Mouse (Mus musculus) gastrocnemius, postnatal 10 days (tissue): Measurements from ENCODE around the gene Cs. TPM values are rescaled to one million over a fixed set of nuclear protein-coding genes. Genes with fewer than 3 reads are reported as not detected.

Source experiments
- DNase-seq: peaks from one replicate; pipeline ENCODE4 v3.0.0; 2021; ENCODE audit warnings: mixed read lengths
- microRNA-seq, 2 experiments: library from miRNA; unstranded; fragments of <30 nt; microRNA quantifications; one replicate each; pipeline ENCODE4 v1.2.0; 2021
- total RNA-seq, 2 experiments: library from RNA; stranded (reverse); gene quantifications; 2 replicates each; pipeline ENCODE4 v1.2.3; 2021

Gene Cs
- total RNA-seq, 2 experiments from 2014 or later = 483 to 549 TPM

- no peak for DNase-seq
Observed at GRCm38 (mm10) chr10:128408591-128409535, 71.3 kb downstream of the Cs start.

- DNase-seq = peak; percentile 97
Observed at GRCm38 (mm10) chr10:128409692-128410559, 72.4 kb downstream of the Cs start.

GRCm38 (mm10) chr10:128410560-128410845 is 73.0 kb downstream of the Cs start:
- no peak for DNase-seq

DNA sequence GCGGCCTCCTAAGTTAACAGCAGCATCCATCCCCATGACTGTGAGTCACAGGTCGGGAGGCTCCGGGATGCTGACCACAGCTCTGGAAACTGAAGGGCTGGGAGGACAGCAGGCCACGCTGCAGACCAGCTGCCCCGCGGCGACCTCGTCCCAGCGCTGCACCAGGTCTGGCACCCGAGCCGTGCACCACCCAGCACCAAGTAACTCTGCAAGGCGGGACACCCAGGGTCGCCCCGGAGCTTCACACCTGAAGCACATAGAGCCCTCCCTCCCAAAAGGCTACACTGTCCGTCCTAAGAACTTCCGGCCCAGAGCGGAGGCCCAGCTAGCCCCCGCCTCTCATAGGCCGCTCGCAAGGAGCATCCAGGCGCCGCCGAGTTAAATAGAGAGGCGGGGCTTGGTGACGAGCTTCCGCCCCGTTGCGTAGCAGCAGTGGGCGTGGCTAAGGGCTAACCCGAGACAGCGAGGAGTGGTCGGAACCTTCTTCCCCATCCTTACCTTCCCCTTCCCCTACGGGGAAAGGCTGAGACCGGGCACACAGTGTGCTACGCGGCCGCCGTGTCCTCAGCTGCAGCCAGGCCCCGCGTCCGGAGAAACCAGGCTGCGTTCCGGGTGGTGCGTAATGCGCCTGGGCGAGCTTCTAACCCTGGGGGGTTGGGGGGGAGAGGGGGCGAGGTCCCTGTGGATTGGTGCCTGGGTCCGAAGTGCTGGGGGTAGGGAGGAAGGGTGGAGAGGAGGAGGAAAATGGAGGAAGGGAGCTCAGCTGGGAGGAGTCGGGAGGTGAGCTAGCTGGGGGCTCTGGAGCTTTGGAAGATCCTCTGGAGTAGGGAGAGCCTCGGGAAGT is 73.9 kb downstream of the Cs start, which contains the start of the genes Nabp2 and Rnf41:
Nabp2 (minus strand) TSS at position 282 of the 844 bp plus-strand sequence.
Rnf41 (plus strand) TSS at position 447 of the 844 bp plus-strand sequence.
- DNase-seq = peak; percentile 95

DNA sequence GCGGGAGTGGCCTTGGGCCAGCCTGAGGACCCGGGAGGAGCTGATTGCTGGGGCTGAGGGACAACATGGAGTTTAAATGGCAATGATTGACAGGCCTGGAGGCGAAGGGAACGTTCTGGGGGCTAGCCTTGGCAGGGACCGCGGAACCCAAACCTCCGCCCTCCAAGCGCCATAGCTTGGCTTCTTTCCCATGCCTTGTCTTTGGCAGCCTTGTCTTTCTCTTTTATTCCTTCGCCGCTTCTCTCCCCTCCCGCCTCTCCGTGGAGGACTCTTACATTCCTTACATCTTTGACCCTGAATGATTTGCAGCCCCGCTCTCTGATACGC is 74.5 kb downstream of the Cs start:
- no peak for DNase-seq

Small RNA genes lying within 50 kb of the gene (microRNA-seq; reads per million reads assigned to microRNA genes)
- gene Gm25361 (0 reads per million in 2 experiments), gene Gm26308 (0 reads per million in 2 experiments), gene Mir6914 (0 to 0.95 reads per million in 2 experiments), gene Mir6915 (0.75 to 0.95 reads per million in 2 experiments)

Other genes with a start within 250 kb of the Cs start
- 10 to 100 TPM; 16.1 to 22.7 TPM for gene Baz2a, start 246.2 kb upstream of the Cs start, total RNA-seq
- 10 to 100 TPM; 64.2 to 65.3 TPM for gene Rbms2, start 157.4 kb upstream of the Cs start, total RNA-seq
- gene Gls2, start 143.3 kb upstream of the Cs start, total RNA-seq = 1 to 10 TPM; 1.1 to 1.4 TPM
- gene Spryd4, start 125.9 kb upstream of the Cs start, total RNA-seq = 10 to 100 TPM; 36.9 to 37.7 TPM
- gene Mip, start 111.9 kb upstream of the Cs start, total RNA-seq = not detected
- gene Timeless, start 105.7 kb upstream of the Cs start, total RNA-seq = 1 to 10 TPM; 7.5 to 8.8 TPM
- under 1 TPM; 0.14 to 0.20 TPM for gene Apon, start 83.6 kb upstream of the Cs start, total RNA-seq
- under 1 TPM in 1 of 2 experiments, not detected in 1; 0.20 TPM for gene Apof, start 69.1 kb upstream of the Cs start, total RNA-seq
- gene Stat2, start 67.2 kb upstream of the Cs start, total RNA-seq = 1 to 10 TPM; 5.9 to 7.6 TPM
- not detected for gene Il23a, start 39.0 kb upstream of the Cs start, total RNA-seq
- 10 to 100 TPM in 1 of 2 experiments, 1 to 10 TPM in 1; 10.0 to 13.9 TPM for gene Pan2, start 34.4 kb upstream of the Cs start, total RNA-seq
- 10 to 100 TPM; 62.5 to 71.7 TPM for gene Cnpy2, start 15.3 kb upstream of the Cs start, total RNA-seq
- 100 to 1,000 TPM; 170 to 198 TPM for gene Coq10a, start 31.3 kb downstream of the Cs start, total RNA-seq
- gene Ankrd52, start 39.4 kb downstream of the Cs start, total RNA-seq = 10 to 100 TPM; 47.3 to 50.9 TPM
- not detected for gene Slc39a5, start 63.5 kb downstream of the Cs start, total RNA-seq
- 10 to 100 TPM; 50.7 to 51.3 TPM for gene Nabp2, start 73.8 kb downstream of the Cs start, total RNA-seq
- 10 to 100 TPM; 16.4 to 19.1 TPM for gene Rnf41, start 73.9 kb downstream of the Cs start, total RNA-seq
- gene Smarcc2, start 121.5 kb downstream of the Cs start, total RNA-seq = 10 to 100 TPM; 47.0 to 62.8 TPM
- gene Myl6, start 156.4 kb downstream of the Cs start, total RNA-seq = 100 to 1,000 TPM; 305 to 356 TPM
- gene Myl6b, start 161.0 kb downstream of the Cs start, total RNA-seq = 100 to 1,000 TPM in 1 of 2 experiments, 10 to 100 TPM in 1; 68.8 to 101 TPM
- 10 to 100 TPM; 22.5 to 30.4 TPM for gene Esyt1, start 188.1 kb downstream of the Cs start, total RNA-seq
- gene Zc3h10, start 210.0 kb downstream of the Cs start, total RNA-seq = 1 to 10 TPM; 5.2 to 6.3 TPM
- gene Rpl41, start 211.6 kb downstream of the Cs start, total RNA-seq = 1,000 to 10,000 TPM; 1,962 to 2,082 TPM
- 10 to 100 TPM; 65.8 to 72.9 TPM for gene Pa2g4, start 228.3 kb downstream of the Cs start, total RNA-seq